Mouse (Mus musculus) large intestine, adult 2 months (tissue): Measurements from ENCODE around the gene Relch. TPM values are rescaled to one million over a fixed set of nuclear protein-coding genes. Genes with fewer than 3 reads are reported as not detected.
A peak's percentile ranks its signal among the peaks of the same experiment; 100 is the strongest.
"Not testable (repeated sequence)": the region's sequence is repeated elsewhere in the genome, so short reads cannot be mapped to it uniquely, and the experiment has no call there.

Experiments
- DNase-seq: peaks from one replicate; pipeline ENCODE4 v3.0.0-alpha.2; 2012; ENCODE audit warnings: low read depth, low spot score
- WGBS: fragments of 180-500 bp; shearing (Covaris S2); methylation state at CpG from one replicate; pipeline ENCODE4 v1.1.7; 2018; 5-methylcytosine and 5-hydroxymethylcytosine counted together
- polyA plus RNA-seq: library from polyadenylated mRNA; depleted of rRNA; stranded (reverse); fragments of >200 nt; gene quantifications from 2 replicates; pipeline ENCODE4 v1.2.3, GENCODE M21; 2012; rRNA removed

Gene Relch
- 14.1 and 20.7 TPM in 2 replicates for polyA plus RNA-seq

DNA sequence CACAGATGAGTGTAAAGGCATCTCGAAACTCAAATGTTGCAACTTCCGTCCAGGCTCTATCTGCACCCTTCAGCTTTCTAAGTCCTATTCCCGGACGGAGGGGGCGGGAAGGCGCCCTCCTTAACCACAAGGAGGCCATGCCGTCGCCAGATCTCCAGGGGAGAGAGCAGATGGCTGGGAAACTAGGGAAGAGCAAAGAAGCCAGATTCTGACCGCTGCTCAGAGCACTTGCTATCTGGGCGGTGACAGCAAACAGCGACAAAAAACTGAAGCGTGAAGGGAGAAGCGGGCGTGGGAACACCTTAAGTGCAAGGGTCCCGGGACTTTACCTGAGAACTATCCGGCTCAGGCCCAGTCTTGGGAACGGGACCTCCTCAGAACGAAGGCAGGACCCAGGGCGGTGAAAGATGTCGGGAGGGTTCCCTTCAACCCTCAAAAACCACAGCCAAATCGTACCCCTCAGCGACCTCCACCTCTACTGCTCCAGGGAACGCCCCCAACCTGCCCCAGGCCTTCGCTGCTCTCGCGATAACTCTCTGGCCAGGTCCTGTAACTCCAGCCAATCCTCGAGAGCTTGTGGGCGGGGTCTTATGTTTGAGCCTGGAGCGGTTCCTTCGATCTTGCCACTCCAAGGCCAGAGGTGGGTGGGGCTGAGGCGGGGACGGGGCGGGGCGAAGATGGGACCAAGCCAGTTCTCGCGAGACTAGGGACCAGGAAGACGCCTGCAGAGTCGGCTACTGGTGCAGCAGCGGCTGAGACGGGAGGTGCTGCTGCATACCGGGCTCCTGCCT is at the start of gene Relch, which contains the start of gene Pign:
Gene Relch, plus strand, starts transcription at position 691 of the 791 bp plus-strand sequence.
Gene Pign, minus strand, starts transcription at position 507 of the 791 bp plus-strand sequence.
- under 1% methylated on average over 41 of the region's 41 CpGs for WGBS
- DNase-seq, result peak; percentile 99

DNA sequence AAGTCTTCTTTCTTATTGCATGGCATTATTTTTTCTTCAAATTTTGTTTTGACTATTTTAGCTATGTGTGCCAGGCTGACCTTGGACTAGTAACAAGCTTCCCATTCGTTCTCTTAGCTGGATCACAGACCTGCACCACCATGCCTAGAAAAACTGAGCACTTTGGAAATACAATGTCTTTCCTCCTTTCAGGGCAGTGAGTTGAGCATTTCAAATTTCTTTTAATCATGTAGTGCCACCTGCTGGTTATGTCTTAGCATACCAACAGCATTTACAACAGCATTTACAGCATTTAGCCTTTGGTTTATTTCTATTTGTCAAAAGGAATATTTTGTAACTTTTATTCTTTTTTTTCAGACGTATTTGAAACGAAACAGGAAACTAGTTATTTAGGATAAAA is 33.2 kb upstream of the Relch start:
- DNase-seq, result peak; percentile 18
- WGBS, result 29% methylated on average over 3 of the region's 3 CpGs

DNA sequence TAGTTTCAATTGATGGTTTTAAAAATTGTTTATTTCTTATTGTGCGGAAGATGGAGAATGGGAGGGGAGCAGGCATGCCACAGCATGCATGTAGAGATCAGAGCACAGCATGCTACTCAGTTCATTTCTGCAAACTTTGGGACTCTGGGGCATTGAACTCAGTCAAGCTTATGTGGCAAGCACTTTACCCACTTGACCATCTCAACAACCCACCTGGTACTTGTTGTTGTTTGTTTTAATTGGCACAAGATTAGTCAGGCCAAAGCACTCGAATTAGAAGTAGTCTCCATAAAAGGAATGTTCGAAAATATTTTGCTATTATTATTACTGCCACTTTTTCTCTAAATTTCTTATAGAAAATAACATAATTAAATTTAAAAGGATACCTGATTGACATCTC is 19.6 kb upstream of the Relch start:
- WGBS, result 88% methylated on average over 3 of the region's 3 CpGs
- no peak for DNase-seq

- DNase-seq, result no peak
- 100% methylated on average over 1 of the region's 1 CpGs for WGBS
Measured at GRCm38 (mm10) chr1:105650650-105651049, 13.0 kb upstream of the Relch start.

- DNase-seq, result no peak
- 100% methylated on average over 1 of the region's 1 CpGs for WGBS
Measured at GRCm38 (mm10) chr1:105653981-105654380, 9.7 kb upstream of the Relch start.

GRCm38 (mm10) chr1:105660015-105660414 is 3.6 kb upstream of the Relch start:
- 14% methylated on average over 3 of the region's 3 CpGs for WGBS
- DNase-seq, result no peak

GRCm38 (mm10) chr1:105662820-105663170 is 866 bp upstream of the Relch start:
- 4% methylated on average over 6 of the region's 6 CpGs for WGBS
- no peak for DNase-seq

GRCm38 (mm10) chr1:105663962-105664812 is 526 bp downstream of the Relch start:
- DNase-seq, result no peak
- WGBS, result under 1% methylated on average over 68 of the region's 68 CpGs

GRCm38 (mm10) chr1:105669700-105670099 is 6.0 kb downstream of the Relch start:
- no peak for DNase-seq

GRCm38 (mm10) chr1:105674763-105675162 is 11.1 kb downstream of the Relch start:
- 90% methylated on average over 2 of the region's 2 CpGs for WGBS
- DNase-seq, result no peak

DNA sequence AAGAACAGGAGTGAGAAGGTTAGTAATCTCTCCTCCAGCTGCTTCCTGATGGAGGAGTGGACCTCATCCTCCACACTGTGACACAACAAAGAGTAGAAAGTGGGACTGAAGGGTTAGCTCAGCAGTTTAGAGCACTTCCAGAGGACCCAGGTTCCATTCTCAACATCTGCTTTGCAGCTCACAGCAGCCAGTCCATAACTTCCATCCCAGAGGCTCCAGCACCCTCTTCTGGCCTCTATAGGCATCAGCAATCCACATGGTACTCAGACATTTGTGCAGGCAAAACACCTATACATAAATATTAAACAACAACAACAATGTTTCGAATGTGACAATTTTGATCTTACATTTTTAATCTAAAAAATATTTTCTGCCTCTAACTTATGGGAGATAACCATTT is 16.9 kb downstream of the Relch start:
- DNase-seq, result no peak
- 75% methylated on average over 1 of the region's 1 CpGs for WGBS

DNA sequence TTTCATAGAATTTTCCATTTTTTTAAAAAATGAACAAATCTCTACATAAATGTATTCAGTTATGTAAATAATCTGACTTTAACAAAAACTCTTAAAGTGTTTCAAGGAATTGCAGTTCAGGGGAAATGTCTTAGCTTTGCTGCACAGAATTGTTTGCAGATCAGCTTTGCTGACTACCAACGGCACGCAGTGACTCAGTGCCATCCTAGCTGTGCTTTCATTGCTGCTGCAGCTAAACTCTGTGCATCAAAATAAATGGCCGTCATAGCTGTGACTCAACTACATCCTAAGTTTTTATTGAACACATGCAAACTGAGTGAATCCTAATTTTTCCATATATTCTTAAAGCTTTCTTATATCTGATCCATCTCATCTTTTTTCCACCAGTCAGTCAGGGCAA is 21.8 kb downstream of the Relch start:
- WGBS, result 79% methylated on average over 3 of the region's 3 CpGs

GRCm38 (mm10) chr1:105695581-105695980 is 31.9 kb downstream of the Relch start:
- 78% methylated on average over 2 of the region's 2 CpGs for WGBS
- no peak for DNase-seq

More for the DNA sequence above, 21.8 kb downstream of the Relch start:
- no peak for DNase-seq

GRCm38 (mm10) chr1:105700984-105701530 is 37.4 kb downstream of the Relch start:
- DNase-seq, result no peak
- WGBS, result 85% methylated on average over 4 of the region's 4 CpGs

DNA sequence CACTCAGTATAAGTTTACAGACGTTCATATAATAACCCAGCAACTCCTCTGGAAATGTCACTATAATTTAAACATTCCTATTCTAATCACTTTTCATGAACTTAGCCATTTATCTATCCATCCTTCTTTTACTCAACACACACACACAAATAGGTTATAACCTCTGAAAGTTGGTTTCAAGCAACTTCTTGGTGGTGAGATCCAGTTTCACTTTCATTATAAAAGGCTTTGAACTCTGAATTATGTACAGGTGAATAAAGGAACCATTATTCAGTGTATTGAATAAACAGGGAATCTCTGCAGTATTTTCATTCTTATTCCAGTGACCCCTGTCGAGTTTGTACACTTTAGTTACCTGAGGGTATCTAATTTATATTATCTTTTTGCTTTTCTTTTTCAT is 45.8 kb downstream of the Relch start:
- WGBS, result 43% methylated on average over 2 of the region's 2 CpGs
- DNase-seq, result no peak

DNA sequence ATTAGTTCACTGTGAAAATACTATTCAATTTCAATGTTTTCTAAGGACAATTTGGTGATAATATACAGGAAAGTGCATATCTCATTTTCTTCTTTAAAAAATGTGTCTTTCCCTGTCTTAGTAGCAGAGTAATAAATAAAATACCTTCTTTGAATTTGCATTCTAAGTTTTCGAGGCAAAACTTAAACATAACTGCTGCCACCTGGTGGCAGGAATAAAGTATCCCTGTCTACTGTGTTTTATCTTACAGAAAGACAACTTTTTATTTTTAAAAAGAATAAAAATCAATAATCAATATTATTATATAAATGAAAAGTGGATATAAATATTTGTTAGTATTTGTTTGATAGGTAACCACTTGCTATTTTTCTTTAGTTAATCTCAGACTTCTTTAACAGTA is 47.6 kb downstream of the Relch start:
- DNase-seq, result no peak
- WGBS, result 22% methylated on average over 1 of the region's 1 CpGs

DNA sequence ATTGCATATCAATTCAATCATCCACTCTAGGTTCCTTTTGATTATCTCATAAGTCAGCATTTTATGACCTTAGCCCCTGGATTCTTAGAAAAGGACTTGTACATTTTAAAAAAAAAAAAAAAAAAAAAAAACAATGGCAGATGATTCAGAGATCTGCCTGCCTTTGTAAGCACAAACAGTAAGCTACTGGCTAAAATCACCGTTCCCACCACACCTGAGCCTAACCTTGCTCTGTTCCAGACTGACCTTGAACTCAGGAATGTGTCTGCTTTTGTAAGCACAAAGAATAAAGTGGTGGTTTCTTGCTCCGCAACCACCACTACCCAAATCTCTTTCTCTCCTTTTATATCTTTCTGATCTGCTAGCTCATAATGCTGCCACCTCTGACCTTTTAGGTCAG is 49.2 kb downstream of the Relch start:
- DNase-seq, result no peak
- WGBS, result 88% methylated on average over 2 of the region's 2 CpGs

GRCm38 (mm10) chr1:105718358-105718757 is 54.7 kb downstream of the Relch start:
- WGBS, result 90% methylated on average over 1 of the region's 1 CpGs

DNA sequence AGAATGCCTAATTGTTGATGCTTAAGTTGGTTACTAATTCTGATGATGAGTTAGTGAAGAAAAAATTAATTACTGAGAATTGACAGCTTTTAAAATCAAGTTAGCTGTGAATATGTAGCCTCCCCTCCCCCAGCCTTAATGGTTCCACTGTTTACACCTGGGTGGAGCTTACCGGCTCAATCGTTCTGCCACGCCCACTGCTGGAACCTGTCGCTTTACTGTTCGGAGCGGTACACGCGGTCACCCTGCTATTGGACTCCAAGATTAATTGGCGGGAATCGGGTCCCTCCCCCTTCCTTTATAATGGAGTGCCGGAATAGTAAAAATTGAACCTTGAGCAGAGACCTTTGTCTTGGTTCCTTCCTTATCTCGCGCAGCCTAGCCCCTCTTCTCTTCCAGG is 65.6 kb downstream of the Relch start:
- 78% methylated on average over 13 of the region's 13 CpGs for WGBS

More at GRCm38 (mm10) chr1:105718358-105718757, 54.7 kb downstream of the Relch start:
- DNase-seq, result no peak

GRCm38 (mm10) chr1:105735318-105735717 is 71.7 kb downstream of the Relch start:
- WGBS, result 64% methylated on average over 3 of the region's 3 CpGs
- DNase-seq, result no peak

More for the DNA sequence above, 65.6 kb downstream of the Relch start:
- DNase-seq, result not testable (repeated sequence)
